Mouse (Mus musculus) monocyte, adult 2 months (primary cell): ENCODE results near the gene Slc36a3.

Source experiments
- DNase-seq, 2 experiments: peaks; one replicate each; pipeline ENCODE4 v3.0.0; 2022; ENCODE audit warnings: low spot score in 2 of 2, low read depth in 1 of 2

Gene Slc36a3

GRCm38 (mm10) chr11:55077331-55078231 lies 73.9 kb downstream of the Slc36a3 start, which contains the start of gene Ccdc69:
Gene Ccdc69 (minus strand): TSS chr11:55078131.
- peak; percentile 32 to 36 for DNase-seq

GRCm38 (mm10) chr11:55076234-55076633 lies 75.3 kb downstream of the Slc36a3 start:
- no peak for DNase-seq

- no peak for DNase-seq
Observed at GRCm38 (mm10) chr11:55075602-55076001, 75.9 kb downstream of the Slc36a3 start.
